Mouse (Mus musculus): ENCODE data around the gene Zfp978. TPM values are rescaled to one million over a fixed set of nuclear protein-coding genes. Genes with fewer than 3 reads are reported as not detected.

Gene Zfp978
- polyA plus RNA-seq (2017; shearing (Covaris generic)) = not detected

DNA sequence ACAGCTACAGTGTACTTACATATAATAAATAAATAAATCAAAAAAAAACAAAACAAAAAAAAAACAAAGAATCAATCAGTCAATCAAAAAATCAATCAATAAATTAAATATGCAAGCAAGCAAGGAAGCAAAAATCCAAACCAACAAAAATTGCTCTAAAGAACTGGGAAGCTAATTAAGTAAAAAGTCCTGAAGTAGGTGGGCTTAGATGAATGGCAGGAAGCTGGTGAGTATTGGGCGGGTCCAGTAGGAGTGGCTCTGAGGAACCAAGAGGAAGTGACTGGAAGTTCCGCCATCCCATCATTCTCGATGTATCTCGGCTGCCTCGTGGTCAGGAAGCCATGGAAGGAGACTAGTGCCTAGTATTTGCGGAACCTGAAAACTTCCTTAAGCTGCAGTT, at the start of gene Zfp978:
Gene Zfp978, plus strand, starts transcription at position 301 of the 400 bp plus-strand sequence.

Other genes with a start within 250 kb of the Zfp978 start
- gene Zfp991, start 229.3 kb upstream of the Zfp978 start, polyA plus RNA-seq (2017; shearing (Covaris generic)) = 8.2 TPM
- gene Zfp988, start 55.6 kb upstream of the Zfp978 start, polyA plus RNA-seq (2017; shearing (Covaris generic)) = 0.61 TPM
- gene Zfp982, start 131.1 kb downstream of the Zfp978 start, polyA plus RNA-seq (2017; shearing (Covaris generic)) = 1.2 TPM
- gene Gm16503, start 178.9 kb downstream of the Zfp978 start, polyA plus RNA-seq (2017; shearing (Covaris generic)) = 0.38 TPM
- 1.2 TPM for gene Zfp985, start 192.0 kb downstream of the Zfp978 start, polyA plus RNA-seq (2017; shearing (Covaris generic))

Measured in CD4-positive, CD25-positive, alpha-beta regulatory T cell, adult 9 weeks (primary cell).